Mouse (Mus musculus): Measurements from ENCODE around the gene Hormad1. TPM values are rescaled to one million over a fixed set of nuclear protein-coding genes. Genes with fewer than 3 reads are reported as not detected.

The Hormad1 gene
- total RNA-seq, 2 experiments from 2014 or later = not detected

DNA sequence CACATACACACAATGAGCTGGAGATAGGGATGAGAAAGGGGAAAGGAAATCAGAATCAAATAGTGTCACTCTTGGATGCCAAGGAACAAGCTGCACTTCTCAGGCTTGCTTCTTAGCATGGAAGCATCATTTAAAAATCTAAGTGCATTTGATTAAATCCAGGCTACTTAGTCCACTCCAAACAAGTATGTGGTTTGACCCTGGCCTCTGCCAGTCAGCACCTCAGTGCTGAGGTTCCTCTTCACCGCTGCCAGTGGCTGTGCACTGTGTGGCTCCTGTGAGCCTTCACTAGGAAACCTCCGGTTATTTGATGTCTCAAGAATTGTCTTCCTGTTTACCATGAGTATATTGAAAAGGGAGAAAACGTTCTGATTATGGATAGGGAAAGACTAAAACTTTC is 71.4 kb downstream of the Hormad1 start:
- no peak for DNase-seq (ENCODE audit: low spot score in 2 of 2)
- intact Hi-C loops (cut with DNase I) = loop anchor here (5.0 kb wide), 1 partner anchor 46 kb away; no protein-coding TSS in a partner anchor

DNA sequence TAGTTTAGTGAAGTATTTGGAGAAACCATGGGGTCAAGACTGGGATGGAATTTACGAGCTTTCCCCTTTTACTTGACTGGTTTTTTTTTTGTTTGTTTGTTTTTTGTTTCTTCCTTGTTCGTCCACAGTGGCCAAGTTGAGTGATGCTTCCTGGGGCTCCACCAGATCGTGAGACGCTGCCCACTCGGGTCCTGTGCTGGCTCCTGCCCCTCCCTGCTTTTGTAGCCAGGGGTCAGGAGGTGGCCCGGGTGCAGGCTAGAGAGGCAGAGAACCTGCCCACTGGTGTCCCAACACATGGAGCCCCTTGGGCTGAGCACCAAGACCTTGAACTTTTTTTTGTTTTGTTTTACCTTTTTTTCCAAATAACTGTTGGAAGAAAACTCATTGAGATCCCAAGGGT is 71.8 kb downstream of the Hormad1 start:
- intact Hi-C loops (cut with DNase I) = loop anchor here (5.0 kb wide), 1 partner anchor 46 kb away; no protein-coding TSS in a partner anchor
- no peak for DNase-seq (ENCODE audit: low spot score in 2 of 2)

DNA sequence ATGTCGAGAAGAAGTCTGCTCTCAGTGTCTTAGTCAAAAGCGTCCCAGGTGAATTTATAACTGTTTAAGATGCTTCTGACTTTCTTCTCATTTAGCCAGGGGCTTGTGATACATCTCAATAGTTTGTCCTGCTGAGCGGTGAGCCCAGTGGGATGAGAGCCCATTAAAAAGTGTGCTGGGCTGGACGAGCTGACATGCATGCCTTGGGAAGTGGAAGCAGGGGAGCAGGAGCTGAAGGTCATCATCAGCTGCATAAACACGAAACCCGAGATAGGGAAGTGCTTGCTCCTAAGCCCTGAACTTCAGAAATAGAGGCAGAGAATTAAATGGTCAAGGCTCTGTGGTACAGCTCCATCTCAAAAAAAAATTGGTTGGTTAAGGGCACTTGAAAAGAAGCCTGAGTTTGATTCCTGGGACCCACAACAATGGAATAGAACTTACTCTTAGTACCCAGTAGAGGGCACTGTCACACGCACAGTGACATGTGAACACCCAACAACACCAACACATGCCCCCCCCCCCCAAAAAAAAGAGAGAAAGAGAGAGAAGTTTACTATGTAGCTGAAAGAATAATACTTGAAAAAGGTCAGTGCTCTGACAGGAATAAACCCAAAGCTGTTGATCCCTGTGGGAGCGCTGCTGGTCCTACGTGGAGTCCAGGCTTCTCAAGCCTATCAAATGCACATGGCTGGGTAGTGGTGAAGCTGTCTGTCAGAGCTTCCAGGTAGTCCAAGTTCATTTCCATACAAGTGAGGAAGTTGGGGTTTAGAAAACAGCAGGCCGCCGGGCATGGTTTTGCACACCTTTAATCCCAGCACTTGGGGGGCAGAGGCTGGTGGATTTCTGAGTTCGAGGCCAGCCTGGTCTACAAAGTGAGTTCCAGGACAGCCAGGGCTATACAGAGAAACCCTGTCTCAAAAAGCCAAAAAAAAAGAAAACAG is 73.4 kb downstream of the Hormad1 start:
- intact Hi-C loops (cut with DNase I) = loop anchor here (5.0 kb wide), 1 partner anchor 44 kb away; no protein-coding TSS in a partner anchor
- no peak for DNase-seq (ENCODE audit: low spot score in 2 of 2)

- intact Hi-C loops (cut with DNase I) = no loop called here
- no peak for DNase-seq (ENCODE audit: low spot score in 2 of 2)
Measured at GRCm38 (mm10) chr3:95635636-95636035, 76.2 kb downstream of the Hormad1 start.

- DNase-seq (ENCODE audit: low spot score in 2 of 2) = no peak
- intact Hi-C loops (cut with DNase I) = no loop called here
Measured at GRCm38 (mm10) chr3:95636072-95636471, 76.6 kb downstream of the Hormad1 start.

Other genes with a start within 250 kb of the Hormad1 start
- gene Cers2, start 244.9 kb upstream of the Hormad1 start, total RNA-seq (2021) = 10 to 100 TPM; 44.5 to 48.9 TPM
- gene Setdb1, start 202.5 kb upstream of the Hormad1 start, total RNA-seq (2021) = 10 to 100 TPM; 34.7 to 37.4 TPM
- not detected for gene 4930558C23Rik, start 156.8 kb upstream of the Hormad1 start, total RNA-seq (2021)
- gene Arnt, start 125.3 kb upstream of the Hormad1 start, total RNA-seq (2021) = 10 to 100 TPM; 32.5 to 37.0 TPM
- 1 to 10 TPM; 5.9 to 8.1 TPM for gene Ctsk, start 60.4 kb upstream of the Hormad1 start, total RNA-seq (2021)
- 10 to 100 TPM; 55.9 to 60.1 TPM for gene Ctss, start 32.9 kb upstream of the Hormad1 start, total RNA-seq (2021)
- gene Golph3l, start 29.3 kb downstream of the Hormad1 start, total RNA-seq (2021) = 10 to 100 TPM; 20.4 to 20.6 TPM
- 100 to 1,000 TPM; 366 to 382 TPM for gene Ensa, start 65.3 kb downstream of the Hormad1 start, total RNA-seq (2021)
- 10 to 100 TPM; 58.4 to 59.6 TPM for gene Mcl1, start 99.1 kb downstream of the Hormad1 start, total RNA-seq (2021)
- 1 to 10 TPM; 4.1 to 4.6 TPM for gene Adamtsl4, start 128.2 kb downstream of the Hormad1 start, total RNA-seq (2021)
- gene Ecm1, start 179.9 kb downstream of the Hormad1 start, total RNA-seq (2021) = 10 to 100 TPM; 13.3 to 14.0 TPM
- gene Tars2, start 200.5 kb downstream of the Hormad1 start, total RNA-seq (2021) = 10 to 100 TPM; 37.1 to 41.2 TPM

All from left cerebral cortex, postnatal 25 days (tissue).